Mouse (Mus musculus) B cell, adult 2 months (primary cell): Measurements from ENCODE around the gene Olfr1123.
"Not testable (repeated sequence)": the region's sequence is repeated elsewhere in the genome, so short reads cannot be mapped to it uniquely, and the experiment has no call there.

Experiments
- DNase-seq, 2 experiments: peaks; one replicate each; pipeline ENCODE4 v3.0.0; 2022

Gene Olfr1123

DNA sequence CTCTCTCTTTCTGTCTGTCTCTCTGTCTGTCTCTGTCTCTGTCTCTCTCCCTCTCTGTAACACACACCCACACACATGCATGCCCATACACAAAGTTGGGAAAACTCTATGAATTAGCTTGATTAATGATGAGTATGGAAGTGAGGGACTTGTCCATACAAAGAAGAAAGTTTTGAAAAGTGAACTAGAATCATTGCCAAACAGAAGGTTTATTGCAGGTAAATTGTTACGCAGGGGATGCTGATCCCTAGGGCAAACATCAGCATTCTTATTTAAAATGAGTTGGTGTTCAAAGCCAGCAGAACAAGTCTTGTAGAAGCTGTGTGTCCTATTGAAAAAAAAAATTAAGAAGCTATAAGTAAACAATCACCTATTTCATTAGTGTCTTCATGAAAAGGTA lies at the start of gene Olfr1123:
Gene Olfr1123 (plus strand): TSS at position 301 of the 400 bp plus-strand sequence.
- no peak for DNase-seq

DNA sequence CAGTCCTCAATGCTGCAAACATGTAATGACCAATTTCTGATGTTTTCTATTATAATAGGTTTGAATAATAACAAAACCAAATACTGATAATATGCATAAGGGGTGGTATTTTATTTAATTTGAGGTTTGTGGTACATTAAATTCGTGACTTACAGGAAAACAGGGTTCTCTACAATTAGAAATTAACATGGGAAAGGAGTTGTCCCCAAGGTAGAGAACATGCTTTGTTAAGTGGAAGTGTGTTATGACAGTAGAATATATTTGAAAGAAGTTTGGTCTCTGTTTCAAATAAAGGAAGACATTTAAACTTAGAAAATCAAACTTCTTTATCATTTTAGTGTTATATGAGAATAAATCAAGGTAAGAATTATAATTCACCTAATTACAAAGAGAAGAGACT lies 46.8 kb upstream of the Olfr1123 start, which contains the start of gene Olfr1121:
Gene Olfr1121 (plus strand): TSS at position 301 of the 400 bp plus-strand sequence.
- no peak for DNase-seq

DNA sequence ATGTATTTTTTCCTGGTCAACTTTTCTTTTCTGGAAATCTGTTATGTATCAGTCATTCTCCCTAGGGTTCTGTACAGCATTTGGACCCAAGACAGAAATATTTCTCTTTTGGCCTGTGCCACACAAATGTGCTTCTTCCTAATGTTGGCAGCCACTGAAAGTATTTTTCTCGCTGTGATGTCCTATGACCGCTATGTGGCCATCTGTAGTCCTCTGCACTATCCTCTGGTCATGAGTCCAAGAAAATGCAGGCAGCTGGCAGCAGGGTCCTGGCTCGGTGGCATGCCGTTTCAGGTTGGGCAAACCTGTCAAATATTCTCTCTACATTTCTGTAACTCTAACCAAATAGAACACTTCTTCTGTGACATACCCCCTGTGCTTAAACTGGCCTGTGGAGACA lies 44.7 kb upstream of the Olfr1123 start:
- no peak for DNase-seq

DNA sequence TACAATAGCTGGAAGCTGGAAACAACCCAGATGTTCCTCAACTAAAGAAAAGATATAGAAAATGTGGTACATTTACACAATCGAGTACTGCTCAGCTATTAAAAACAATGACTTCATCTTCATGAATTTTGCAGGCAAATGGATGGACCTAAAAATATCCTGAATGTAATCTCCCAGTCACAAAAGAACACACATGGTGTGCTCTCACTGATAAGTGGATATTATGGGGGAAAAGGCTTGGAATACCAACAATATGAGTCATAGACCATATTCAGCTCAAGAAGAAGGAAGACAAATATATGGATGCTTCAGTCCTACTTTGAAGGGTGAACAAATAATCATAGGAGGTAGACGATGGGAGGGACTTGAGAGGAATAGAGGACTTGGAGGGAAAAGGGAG lies 32.5 kb upstream of the Olfr1123 start:
- DNase-seq, result no peak

DNA sequence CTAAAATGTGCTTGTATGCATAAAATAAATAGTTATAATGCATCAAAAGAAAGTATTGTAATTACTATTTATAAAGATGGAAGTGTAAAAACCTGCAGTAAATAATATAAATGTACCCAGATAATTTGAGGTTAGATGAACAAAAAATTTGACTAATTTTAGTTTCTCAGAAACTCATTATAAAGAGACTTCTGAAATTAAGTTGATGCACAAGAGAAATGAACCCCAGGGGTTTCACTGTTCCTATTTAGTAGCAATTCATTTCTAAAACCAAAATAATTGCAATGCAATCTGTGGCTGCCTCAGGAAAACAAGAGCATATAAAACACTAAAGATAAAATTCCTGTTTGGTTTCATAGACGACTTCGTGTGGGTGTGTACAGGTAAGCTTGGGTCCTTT lies 30.9 kb upstream of the Olfr1123 start, which contains the start of gene Olfr1122:
Gene Olfr1122 (plus strand): TSS at position 301 of the 400 bp plus-strand sequence.
- DNase-seq, result no peak

DNA sequence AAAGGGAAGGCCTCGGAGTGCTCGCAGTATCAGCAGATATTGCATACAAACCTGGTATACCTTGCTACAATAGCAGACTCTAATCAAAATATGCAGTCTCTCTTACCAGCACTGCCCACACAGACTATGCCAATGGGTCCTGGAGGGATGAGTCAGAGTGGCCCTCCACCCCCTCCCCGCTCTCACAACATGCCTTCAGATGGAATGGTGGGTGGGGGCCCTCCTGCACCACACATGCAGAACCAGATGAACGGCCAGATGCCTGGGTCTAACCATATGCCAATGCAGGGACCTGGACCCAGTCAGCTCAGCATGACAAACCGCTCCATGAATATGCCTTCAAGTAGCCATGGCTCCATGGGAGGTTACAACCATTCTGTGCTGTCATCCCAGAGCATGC lies 22.8 kb upstream of the Olfr1123 start:
- DNase-seq, result not testable (repeated sequence)

DNA sequence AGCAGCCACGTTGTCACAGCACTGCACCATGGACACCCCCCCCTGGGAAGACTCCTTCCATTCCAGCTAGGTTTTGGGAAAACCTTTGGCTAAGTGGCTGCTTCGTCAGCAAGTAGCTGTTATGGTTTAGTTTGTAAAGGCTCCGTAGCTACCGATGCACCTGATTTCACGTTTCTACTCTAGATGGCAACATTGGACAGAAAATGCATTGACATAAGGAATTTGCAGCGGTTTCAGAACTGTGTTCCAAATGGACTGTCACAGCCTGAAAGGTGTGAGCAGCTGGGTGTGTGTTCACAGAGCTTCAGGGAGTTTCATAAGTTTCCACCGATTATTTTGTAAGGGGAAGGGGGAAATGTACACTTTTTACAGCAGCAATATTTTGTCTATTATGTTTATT lies 21.7 kb upstream of the Olfr1123 start:
- DNase-seq, result not testable (repeated sequence)

DNA sequence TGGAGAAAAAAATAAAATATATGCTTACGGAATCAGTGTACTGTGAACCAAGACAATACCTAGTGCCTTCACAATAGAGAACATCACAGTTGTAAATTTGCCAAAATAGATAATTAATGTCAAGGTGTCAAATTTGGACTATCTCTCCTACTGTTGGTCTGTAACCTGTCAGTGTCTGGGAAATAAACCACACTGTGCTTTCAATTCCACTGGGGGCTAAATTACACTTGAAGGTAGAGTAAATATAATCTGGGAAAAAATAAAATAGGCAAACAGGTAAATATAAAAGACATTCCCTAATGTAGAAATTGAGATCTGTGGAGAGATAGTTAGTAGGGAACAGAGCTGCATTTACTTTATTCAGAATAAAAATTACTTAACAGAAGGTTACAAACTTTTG lies 13.5 kb downstream of the Olfr1123 start, which contains the start of gene Olfr1124:
Gene Olfr1124 (plus strand): TSS at position 301 of the 400 bp plus-strand sequence.
- DNase-seq, result no peak

DNA sequence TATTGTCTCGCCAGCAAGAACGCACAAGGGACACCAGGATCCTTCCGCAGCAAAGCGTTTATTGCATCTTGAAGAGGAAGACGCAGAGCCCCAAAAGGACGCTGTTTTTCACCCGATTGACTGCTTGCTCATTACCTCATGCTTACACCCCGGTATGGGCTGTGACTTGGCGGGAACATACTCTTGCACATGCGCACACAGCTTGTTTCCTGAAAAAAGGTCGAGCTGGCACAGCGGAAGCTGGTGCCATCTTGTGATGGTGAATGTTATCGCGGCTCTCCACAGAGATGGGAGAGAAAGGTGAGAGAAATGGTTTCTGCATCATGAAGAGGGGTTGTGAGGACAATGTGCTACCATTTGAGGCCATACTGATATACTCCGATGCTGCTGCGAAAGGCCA lies 21.3 kb downstream of the Olfr1123 start:
- no peak for DNase-seq

DNA sequence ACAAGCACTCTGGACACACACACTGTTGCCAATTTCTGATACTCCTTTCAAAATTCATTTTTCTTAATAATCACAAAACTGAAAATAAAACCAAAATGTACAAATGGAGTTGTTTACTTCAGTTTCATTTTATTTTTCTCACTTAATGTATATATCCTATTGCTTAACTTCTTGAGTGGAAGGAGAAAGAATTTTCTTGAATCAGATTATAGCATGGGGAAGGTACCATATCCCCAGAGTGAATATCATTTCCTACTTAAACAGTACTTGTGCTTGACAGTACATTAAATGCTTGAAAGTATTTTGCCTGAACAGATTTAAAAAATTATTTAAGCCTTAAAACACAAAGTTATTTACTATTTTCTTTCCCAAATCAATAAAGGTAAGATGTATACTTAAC lies 37.2 kb downstream of the Olfr1123 start, which contains the start of gene Olfr1126:
Gene Olfr1126 (plus strand): TSS at position 301 of the 400 bp plus-strand sequence.
- DNase-seq, result no peak

DNA sequence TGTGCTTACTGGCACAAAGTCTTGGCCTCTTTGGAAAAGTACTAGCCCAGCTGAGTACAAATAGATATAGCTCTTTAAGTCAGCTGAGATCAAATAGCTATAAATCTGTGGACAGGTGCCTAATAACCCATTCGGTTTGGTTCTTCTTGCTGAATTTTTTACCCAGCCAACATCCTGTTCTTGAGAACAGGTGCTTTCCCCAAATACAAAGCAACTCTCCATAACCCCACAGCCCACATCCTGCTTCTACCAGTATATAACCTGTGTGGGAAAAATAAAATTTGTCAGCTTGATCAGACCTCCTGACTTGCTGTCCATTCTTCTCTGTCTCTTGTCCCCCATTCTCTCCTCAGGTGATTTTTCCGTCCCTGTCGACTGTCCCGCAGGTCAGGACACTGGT lies 45.3 kb downstream of the Olfr1123 start:
- DNase-seq, result no peak
